Mouse (Mus musculus): ENCODE results near the gene Espl1.

Gene Espl1

GRCm38 (mm10) chr15:102295633-102296367 is at the start of gene Espl1:
Espl1 (plus strand) TSS chr15:102296266.
- peak; percentile 83 for DNase-seq (ENCODE audit: low read depth, low spot score)

- DNase-seq (ENCODE audit: low read depth, low spot score) = peak; percentile 83
Observed at GRCm38 (mm10) chr15:102246866-102247251, 49.2 kb upstream of the Espl1 start.

DNA sequence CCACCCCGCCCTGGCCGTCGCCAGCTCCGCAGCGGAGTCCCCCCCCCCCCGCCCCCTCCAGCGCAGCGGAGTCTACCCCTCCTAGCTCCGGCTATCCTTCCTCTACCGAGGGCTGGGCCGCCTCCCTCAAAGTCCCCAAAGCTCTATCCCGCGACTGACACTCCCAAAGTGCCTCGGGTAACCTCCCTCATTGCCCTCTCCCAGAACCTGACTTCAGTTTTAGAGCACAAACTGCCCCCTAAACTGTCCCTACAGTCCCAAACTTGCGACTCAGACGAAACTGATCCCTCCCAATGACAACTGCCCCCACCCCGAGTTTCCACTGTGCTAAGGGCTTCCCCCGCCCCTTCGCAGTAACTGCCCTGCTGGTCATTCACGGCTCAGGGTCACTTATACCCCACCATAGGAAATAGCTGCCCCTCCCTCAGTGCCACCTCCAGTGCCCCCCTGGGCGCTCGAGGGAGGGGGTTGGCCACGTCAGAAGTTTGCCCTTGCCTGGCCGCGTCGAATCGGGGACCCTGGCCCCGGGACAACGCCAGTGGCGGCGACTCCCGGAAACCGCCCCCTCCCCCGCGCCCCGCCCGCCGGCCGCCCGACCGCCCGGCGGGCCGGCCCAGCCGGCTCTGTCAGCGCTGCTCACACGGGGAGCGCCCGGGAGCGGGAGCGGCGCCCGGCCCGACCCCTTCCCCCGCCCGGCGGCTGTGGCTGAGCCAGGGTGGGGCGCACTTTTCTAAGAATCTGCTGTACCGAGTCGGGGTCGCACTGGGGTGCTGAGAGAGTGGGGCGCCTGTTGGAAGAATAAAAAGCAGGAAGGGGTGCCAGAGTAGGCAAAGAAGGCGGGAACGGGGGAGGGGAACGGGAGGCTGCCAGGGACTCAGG is 48.6 kb upstream of the Espl1 start:
- no peak for DNase-seq (ENCODE audit: low read depth, low spot score)

GRCm38 (mm10) chr15:102248131-102248811 is 47.8 kb upstream of the Espl1 start:
- no peak for DNase-seq (ENCODE audit: low read depth, low spot score)

DNA sequence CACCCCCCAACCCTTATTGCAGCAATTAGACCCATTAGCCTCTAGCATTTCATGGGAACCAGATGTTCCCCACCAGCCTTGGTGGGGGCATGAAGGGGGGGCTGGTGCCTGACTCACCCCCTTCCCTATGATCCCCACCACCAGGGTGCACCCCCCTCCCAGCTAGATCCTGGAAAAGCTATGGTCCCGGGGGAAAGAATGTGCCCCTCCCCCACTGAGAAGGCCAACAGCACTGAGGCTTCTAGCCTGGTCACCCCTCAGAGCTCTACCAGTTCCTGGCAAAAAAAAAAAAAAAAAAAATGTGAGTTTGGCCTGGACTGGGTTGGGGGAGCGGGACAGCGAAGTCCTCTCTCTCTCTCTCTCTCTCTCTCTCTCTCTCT is 47.3 kb upstream of the Espl1 start:
- DNase-seq (ENCODE audit: low read depth, low spot score) = no peak

DNA sequence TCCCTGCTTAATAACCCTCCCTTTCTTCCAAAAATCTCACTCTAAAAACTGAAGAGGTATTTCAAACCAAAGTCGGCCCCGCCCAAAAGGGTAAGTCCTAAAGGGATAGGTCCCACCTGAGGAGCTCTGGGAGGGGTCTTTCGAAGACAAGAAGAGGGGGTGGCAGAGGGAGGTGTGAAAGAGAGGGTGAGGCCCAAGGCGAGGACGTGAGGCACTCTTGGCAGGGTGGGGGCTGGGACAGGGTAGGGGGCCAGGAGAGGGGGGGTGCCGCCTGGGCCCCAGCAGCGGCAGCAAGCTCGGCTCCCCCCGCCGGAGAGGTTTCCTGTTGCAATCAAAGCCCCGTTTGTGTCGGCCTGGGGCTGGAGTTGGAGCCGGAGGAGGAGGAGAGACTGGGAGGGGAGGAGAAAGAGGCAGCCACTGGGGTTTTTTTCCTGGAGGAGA is 46.8 kb upstream of the Espl1 start:
- no peak for DNase-seq (ENCODE audit: low read depth, low spot score)

GRCm38 (mm10) chr15:102249967-102250366 is 46.1 kb upstream of the Espl1 start:
- DNase-seq (ENCODE audit: low read depth, low spot score) = no peak

- no peak for DNase-seq (ENCODE audit: low read depth, low spot score)
Observed at GRCm38 (mm10) chr15:102250521-102250920, 45.5 kb upstream of the Espl1 start.

- DNase-seq (ENCODE audit: low read depth, low spot score) = no peak
Observed at GRCm38 (mm10) chr15:102255547-102256255, 40.4 kb upstream of the Espl1 start.

- DNase-seq (ENCODE audit: low read depth, low spot score) = no peak
Observed at GRCm38 (mm10) chr15:102256431-102257201, 39.5 kb upstream of the Espl1 start.

- no peak for DNase-seq (ENCODE audit: low read depth, low spot score)
Observed at GRCm38 (mm10) chr15:102257202-102258075, 38.6 kb upstream of the Espl1 start, which contains the start of gene Rarg. Rarg (minus strand) TSS chr15:102257517.

GRCm38 (mm10) chr15:102258076-102258470 is 38.0 kb upstream of the Espl1 start:
- DNase-seq (ENCODE audit: low read depth, low spot score) = no peak

GRCm38 (mm10) chr15:102258581-102259253 is 37.3 kb upstream of the Espl1 start:
- no peak for DNase-seq (ENCODE audit: low read depth, low spot score)

- no peak for DNase-seq (ENCODE audit: low read depth, low spot score)
Observed at GRCm38 (mm10) chr15:102262582-102262981, 33.5 kb upstream of the Espl1 start.

DNA sequence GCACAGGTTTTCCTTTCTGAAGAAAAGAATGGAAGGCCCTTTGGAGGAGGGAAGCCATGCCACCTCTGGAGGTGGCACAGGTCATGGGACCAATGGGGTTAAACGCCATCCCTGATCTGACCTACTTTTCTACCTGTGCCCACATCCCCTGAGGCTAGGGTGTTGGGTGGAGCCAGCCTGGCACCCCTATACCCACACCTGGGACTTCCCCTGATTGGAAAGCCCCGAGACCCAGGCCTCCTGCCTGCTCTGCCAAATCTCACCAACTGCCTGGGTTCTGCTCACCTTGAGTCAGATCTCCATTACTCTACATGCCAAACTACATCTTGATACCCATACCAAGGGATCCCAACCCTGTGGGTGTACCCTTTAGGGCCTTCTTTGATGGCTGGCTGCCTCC is 33.0 kb upstream of the Espl1 start:
- no peak for DNase-seq (ENCODE audit: low read depth, low spot score)

DNA sequence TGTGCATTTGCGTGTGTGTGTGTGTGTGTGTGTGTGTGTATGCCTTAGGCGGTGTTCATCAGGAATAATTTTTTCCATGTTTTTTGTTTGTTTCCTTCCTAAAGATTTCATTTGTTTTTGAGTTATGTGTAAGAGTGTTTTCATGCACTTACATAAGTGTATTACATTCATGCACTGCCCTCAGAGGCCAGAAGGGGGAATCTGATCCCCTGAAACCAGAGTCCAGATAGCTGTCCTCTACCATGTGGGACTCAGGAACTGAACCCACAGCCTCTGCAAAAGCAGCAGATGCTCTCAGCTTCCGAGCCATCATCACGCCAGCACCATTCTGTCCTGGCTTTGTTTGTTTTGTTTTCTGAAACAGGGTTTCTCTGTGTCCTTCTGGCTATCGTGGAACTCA is 30.5 kb upstream of the Espl1 start:
- DNase-seq (ENCODE audit: low read depth, low spot score) = no peak

GRCm38 (mm10) chr15:102270274-102270960 is 25.6 kb upstream of the Espl1 start, which contains the start of gene Gm9918:
Gm9918 (plus strand) TSS chr15:102270563.
- no peak for DNase-seq (ENCODE audit: low read depth, low spot score)

GRCm38 (mm10) chr15:102271441-102271840 is 24.6 kb upstream of the Espl1 start:
- DNase-seq (ENCODE audit: low read depth, low spot score) = no peak
